Mouse (Mus musculus) lung, adult 2 months (tissue): Measurements from ENCODE around the gene Tfrc.
"Not testable (repeated sequence)": the region's sequence is repeated elsewhere in the genome, so short reads cannot be mapped to it uniquely, and the experiment has no call there.

Experiments
- CTCF ChIP-seq: fragments of 200-500 bp; IDR thresholded peaks from 2 replicates; pipeline ENCODE4 v1.5.1; 2011; ENCODE audit warnings: mild to moderate bottlenecking, low read length, control low read depth; ENCODE audit not compliant: insufficient read depth
- POLR2A ChIP-seq: fragments of 200-500 bp; IDR thresholded peaks from 2 replicates; pipeline ENCODE4 v1.6.1; 2011; ENCODE audit warnings: low read depth, mild to moderate bottlenecking, control low read depth, low read length, borderline replicate concordance; ENCODE audit errors: extremely low read depth

DNA sequence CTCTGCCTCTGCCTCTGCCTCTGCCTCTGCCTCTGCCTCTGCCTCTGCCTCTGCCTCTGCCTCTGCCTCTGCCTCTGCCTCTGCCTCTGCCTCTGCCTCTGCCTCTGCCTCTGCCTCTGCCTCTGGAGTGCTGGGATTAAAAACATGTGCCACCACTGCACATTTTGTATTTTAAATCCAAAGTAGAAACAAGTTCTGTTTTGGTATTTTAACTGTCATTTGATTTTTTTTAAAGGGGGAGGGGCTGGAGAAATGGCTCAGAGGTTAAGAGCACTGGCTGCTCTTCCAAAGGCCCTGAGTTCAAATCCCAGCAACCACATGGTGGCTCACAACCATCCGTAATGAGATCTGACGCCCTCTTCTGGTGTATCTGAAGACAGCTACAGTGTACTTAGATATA, 32.0 kb downstream of the Tfrc start:
- not testable (repeated sequence) for TF ChIP-seq POLR2A, CTCF
